Mouse (Mus musculus) c-Kit-negative CD71-positive TER-119-positive erythroid progenitor cells, embryonic 14.5 days (primary cell): ENCODE results near the gene Pum2.

Source experiments
- DNase-seq: peaks from one replicate; pipeline ENCODE4 v3.0.0-alpha.2; 2013; ENCODE audit warnings: low read depth, low spot score

The Pum2 gene

GRCm38 (mm10) chr12:8793410-8794051 is 119.6 kb downstream of the Pum2 start:
- no peak for DNase-seq

GRCm38 (mm10) chr12:8797936-8798335 is 124.0 kb downstream of the Pum2 start:
- DNase-seq: no peak

- no peak for DNase-seq
Measured at GRCm38 (mm10) chr12:8798486-8799020, 124.6 kb downstream of the Pum2 start.
